Mouse (Mus musculus): ENCODE measurements around the gene Myo18b.

Gene Myo18b

GRCm38 (mm10) chr5:112822426-112822825, 73.7 kb downstream of the Myo18b start:
- DNase-seq (ENCODE audit: extremely low spot score, low spot score): no peak

- no peak for DNase-seq (ENCODE audit: extremely low spot score, low spot score)
These were observed 81.1 kb downstream of the Myo18b start for GRCm38 (mm10) chr5:112815051-112815450.

DNA sequence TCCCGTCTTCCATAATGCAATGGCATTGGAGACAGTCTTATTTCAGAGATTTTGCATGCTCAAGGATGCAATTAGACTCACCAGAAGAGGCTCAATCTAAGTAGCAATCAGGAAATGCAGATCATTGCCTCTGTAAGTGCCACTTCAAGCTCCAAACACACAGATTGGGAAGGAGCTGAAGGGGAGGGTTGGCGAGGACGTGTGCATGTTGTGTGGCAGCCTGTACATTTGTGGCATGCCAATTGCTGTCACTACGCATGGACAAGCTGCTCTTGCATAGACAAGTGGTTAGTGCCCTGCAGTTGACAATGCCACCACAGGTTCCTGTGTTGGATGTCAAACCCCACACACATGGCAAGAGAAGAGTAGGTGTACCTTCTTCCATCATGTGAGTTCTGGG, 88.5 kb downstream of the Myo18b start:
- no peak for DNase-seq (ENCODE audit: extremely low spot score, low spot score)

DNA sequence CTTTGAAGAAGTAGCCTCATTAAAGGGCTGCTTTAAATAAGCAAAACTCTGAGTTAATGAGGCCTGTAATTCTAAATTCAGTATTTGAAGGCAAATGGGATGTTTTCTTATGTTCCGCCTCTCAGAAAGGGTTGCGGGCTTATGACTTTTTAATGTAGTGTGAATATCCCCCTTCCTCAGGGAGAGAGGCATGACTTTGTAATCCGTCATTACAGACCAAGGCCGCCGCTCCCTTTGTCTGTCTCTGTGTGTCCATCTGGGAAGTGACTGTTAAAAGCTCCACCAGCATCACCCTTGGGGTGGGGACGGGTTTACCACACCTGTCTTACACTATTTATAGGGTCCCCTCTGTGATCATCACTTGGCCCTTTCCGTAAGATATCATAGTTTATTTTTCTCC, 100.1 kb downstream of the Myo18b start:
- DNase-seq (ENCODE audit: extremely low spot score, low spot score): no peak

GRCm38 (mm10) chr5:112791792-112792780, 104.1 kb downstream of the Myo18b start:
- no peak for DNase-seq (ENCODE audit: extremely low spot score, low spot score)

DNA sequence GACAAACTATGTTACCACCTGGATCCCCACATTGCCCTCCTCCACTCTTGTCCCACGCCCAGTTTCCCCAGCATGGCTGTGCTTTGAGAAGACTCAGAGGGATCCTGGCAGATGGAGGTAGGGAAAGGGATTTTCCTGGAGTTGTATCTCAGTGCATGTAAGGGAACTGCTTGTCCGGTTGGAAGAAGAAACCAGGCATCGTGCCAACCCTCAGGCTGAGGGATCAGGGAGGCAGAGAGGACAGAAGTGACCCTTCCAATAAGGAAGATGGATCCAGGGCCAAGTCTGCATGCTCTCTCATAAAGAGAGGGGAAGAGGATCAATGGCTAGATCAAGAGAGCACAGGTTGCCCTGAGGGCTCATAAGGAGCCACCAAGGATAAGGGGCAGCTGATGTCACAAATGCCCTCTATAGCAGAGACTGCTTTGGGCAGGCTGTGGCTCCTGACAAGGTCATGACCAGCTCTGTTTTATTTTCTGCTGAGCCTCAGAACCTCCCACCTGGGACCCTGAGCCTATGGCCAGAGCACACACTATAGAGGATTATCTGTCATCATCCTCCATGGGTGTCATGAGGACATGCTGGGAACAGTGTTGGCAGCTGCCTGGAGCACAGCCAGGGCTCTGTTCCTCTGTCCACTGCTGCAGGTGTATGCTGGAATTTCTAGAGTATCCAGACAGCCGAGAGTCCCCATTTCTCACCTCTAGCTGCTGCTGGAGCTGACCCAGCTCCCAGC, 105.6 kb downstream of the Myo18b start:
- DNase-seq (ENCODE audit: extremely low spot score, low spot score): no peak

DNA sequence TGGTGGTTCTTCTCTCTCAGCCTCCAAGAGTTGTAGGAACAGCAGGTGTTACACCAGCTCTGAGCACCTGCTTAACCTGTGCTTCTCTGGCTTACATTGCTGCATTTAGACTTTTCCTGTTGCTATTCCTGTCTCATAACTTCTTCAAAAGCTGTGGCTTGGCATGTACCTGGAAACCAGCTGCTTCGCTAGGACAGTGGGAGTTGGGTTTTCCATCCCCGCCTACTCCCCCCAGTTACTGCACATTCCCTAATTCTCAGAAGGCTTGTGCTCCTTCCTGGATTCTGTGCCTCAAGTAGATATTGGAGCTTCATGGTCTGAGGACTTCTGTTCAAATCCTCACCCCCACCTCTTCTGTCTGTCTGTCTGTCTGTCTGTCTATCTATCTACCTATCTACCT, 107.7 kb downstream of the Myo18b start:
- DNase-seq (ENCODE audit: extremely low spot score, low spot score): no peak

DNA sequence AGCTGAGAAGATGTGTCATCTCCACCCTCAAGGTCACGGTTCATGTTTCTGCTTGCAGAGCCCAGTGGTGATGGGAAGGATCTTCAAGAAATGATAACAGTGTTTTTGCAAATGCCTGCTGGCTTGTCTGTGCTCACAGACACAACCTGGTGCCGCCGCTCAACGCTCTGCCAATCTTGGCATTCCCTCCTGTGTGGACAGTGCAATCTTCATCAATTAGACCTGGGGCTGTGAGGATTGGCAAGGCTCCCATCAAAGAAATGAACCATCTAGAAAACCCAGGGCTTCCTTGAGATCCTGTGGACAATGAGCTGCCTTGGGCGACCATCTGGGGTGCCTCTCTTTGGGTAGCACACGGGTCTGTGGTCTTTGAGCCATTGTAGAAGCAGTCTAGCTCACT, 109.4 kb downstream of the Myo18b start:
- DNase-seq (ENCODE audit: extremely low spot score, low spot score): no peak

DNA sequence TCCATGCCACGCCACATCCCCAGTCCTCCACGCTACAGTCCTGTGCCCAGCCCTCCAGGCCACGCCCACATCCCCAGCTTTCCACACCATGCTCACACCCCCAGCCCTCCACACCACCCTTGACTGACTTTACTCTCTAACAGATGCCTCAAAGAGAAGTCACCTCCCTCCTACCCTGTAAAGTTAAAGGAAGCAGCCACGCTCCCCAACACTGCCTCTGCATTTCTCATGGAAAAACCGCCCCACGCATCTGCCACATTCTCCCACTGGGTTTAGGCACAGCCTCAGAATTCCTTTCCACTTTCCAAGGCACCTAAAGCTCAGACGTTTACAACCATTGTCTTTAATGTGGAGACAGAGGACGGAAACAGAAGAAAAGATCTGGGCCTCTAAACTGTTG, 110.1 kb downstream of the Myo18b start:
- DNase-seq (ENCODE audit: extremely low spot score, low spot score): no peak

GRCm38 (mm10) chr5:112781719-112782118, 114.4 kb downstream of the Myo18b start:
- no peak for DNase-seq (ENCODE audit: extremely low spot score, low spot score)

DNA sequence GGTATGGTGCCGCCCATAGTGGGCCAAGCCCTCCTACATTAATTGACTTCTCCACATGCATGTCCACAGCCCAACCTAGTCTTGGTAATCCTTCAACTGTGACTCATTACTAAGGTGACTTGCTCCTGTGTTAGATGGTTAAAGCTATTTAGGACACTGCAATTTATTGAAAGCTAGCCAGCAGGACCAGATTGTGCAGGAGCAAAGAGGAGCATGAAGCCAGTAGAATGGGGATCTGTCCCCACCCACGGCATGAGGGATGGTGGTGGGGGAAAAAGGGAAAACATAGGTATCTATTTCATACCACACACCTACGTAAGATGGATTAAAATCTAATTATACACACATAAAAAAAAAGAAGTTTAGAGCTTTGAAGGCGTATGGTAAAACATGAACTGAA, 114.9 kb downstream of the Myo18b start:
- DNase-seq (ENCODE audit: extremely low spot score, low spot score): no peak

- no peak for DNase-seq (ENCODE audit: extremely low spot score, low spot score)
These were observed 115.8 kb downstream of the Myo18b start for GRCm38 (mm10) chr5:112780383-112780782.

GRCm38 (mm10) chr5:112776781-112777405, 119.3 kb downstream of the Myo18b start:
- no peak for DNase-seq (ENCODE audit: extremely low spot score, low spot score)

GRCm38 (mm10) chr5:112773429-112773828, 122.7 kb downstream of the Myo18b start:
- DNase-seq (ENCODE audit: extremely low spot score, low spot score): no peak

GRCm38 (mm10) chr5:112771376-112771901, 124.7 kb downstream of the Myo18b start:
- DNase-seq (ENCODE audit: extremely low spot score, low spot score): no peak

DNA sequence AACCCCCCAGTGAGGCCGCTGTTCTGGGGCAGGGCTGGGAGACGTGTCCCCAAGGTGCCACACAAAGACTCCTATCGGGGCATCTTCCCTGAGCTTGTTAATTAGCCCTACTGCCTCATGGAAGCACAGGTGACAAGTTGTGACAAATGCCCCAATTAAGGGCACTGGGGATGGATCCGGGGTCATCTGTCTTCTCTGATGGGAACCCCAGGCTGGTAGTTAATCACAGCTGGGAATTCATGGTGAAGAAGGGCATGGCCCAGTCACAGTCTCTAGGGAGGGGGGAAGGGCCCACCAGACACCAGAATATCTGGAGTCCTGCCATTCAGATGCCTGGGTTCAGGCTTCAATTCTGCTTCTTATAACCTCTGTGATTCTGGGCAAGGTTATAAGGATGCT, 126.4 kb downstream of the Myo18b start:
- DNase-seq (ENCODE audit: extremely low spot score, low spot score): peak; percentile 38

GRCm38 (mm10) chr5:112769020-112769720, 127.0 kb downstream of the Myo18b start:
- peak; percentile 28 for DNase-seq (ENCODE audit: extremely low spot score, low spot score)

- no peak for DNase-seq (ENCODE audit: extremely low spot score, low spot score)
These were observed 127.6 kb downstream of the Myo18b start for GRCm38 (mm10) chr5:112768556-112768955.

- no peak for DNase-seq (ENCODE audit: extremely low spot score, low spot score)
These were observed 134.6 kb downstream of the Myo18b start for GRCm38 (mm10) chr5:112761415-112762075.

DNA sequence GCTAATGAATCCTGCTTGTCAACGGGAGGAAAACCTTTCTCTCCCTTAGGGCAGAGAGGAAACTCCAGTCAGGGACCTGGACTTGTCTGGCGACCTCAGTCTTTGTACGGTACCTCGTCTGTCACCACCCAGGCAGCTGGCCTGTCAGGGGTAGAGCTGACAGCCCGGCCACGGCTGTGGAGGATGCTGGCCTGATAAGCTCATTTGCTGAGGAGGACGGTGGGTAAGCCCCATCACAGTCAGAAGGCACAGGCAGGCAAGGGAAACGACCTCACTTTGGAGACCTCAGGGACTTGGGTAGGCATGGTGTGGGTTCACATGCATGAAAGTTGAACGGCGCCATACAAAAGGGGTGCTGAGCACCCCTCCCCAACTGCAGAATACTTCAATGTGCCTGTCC, 140.6 kb downstream of the Myo18b start:
- DNase-seq (ENCODE audit: extremely low spot score, low spot score): peak; percentile 30

GRCm38 (mm10) chr5:112749634-112750033, 146.5 kb downstream of the Myo18b start:
- DNase-seq (ENCODE audit: extremely low spot score, low spot score): no peak

All from neural tube, embryonic 10.5 days (tissue).